Mouse (Mus musculus): ENCODE measurements around the gene Hspd1. TPM values are rescaled to one million over a fixed set of nuclear protein-coding genes. Genes with fewer than 3 reads are reported as not detected.
A peak's percentile ranks its signal among the peaks of the same experiment; 100 is the strongest.

Hspd1 gene
- total and polyA plus RNA-seq, 3 experiments = 306 to 885 (median 775) TPM

DNA sequence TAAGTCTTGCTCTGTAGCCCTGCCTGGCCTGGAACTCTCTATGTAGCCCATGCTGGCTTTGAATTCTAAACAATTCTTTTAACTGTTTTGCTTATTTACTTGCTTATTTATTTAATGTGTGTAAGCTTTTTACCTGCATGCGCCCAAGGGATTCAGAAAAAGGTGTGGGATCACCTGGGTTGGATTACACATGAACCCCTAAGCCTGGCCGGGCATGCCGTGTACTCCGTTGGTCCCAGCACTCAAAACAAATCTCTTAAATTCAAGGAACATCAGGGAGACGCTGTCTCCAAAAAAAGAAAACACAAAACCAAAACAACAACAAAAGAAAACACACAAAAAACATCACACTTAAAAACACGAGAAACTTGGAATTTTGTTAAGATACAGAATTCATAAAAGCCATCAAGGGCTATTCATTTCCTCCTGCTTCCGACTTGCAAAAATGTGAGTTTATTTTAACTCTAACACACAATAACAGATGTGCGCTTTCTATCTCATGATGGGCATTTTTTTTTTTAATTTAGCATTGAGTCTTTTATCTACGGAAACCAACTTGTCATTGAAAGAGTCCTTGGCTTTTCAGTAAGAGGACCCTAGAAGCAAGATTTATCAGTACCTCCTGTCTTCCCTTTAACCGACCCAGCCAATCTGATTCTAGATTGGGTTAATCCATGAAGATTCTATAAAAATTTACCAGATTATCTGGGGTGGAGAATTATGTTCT lies 42.3 kb upstream of the Hspd1 start:
- H3K4me3 ChIP-seq (ENCODE audit: control insufficient read depth in 1 of 2, insufficient read depth in 1 of 2, low read depth in 2 of 2, low read length in 2 of 2) = peak overlapping the region; percentile 75 to 85
- H3K9ac ChIP-seq (ENCODE audit: control insufficient read depth, low read depth, low read length, poor library complexity, severe bottlenecking) = peak overlapping the region; percentile 76
- peaks cover 1 to 26% of the 10 kb centered on the region in 2 experiments; a peak in 3 of 4 replicates for H3K36me3 ChIP-seq (ENCODE audit: control insufficient read depth in 1 of 2, insufficient read depth in 2 of 2, low read length in 2 of 2)
- no peaks in the 10 kb centered on the region for H3K27me3 ChIP-seq (ENCODE audit: control insufficient read depth in 1 of 2, insufficient read depth in 2 of 2, low read length in 2 of 2)
- TF ChIP-seq ZNF384 (IDR thresholded peaks at IDR 0.05; ENCODE audit: low read depth, low read length) (peak; percentile 93), CTCF (IDR thresholded peaks at IDR 0.05 in 2 of 3, conservative IDR thresholded peaks at IDR 0.05 in 1 of 3; ENCODE audit: control insufficient read depth in 1 of 3, insufficient read depth in 1 of 3, low read depth in 2 of 3, low read length in 3 of 3, poor library complexity in 1 of 3, severe bottlenecking in 1 of 3) (no peak), MAFK (IDR thresholded peaks at IDR 0.05; ENCODE audit: borderline replicate concordance, low read depth, low read length) (no peak), RAD21 (IDR thresholded peaks at IDR 0.05; ENCODE audit: low read depth, low read length) (no peak), EP300 (IDR thresholded peaks at IDR 0.05; ENCODE audit: low read depth in 1 of 2, low read length in 2 of 2) (peak; percentile 59 to 75; a peak in 2 of 4 replicates), UBTF (IDR thresholded peaks at IDR 0.05; ENCODE audit: borderline replicate concordance, insufficient read depth, low read depth, low read length) (no peak), MEF2A (IDR thresholded peaks at IDR 0.05; ENCODE audit: extremely low read depth, insufficient replicate concordance, low read depth, low read length, poor library complexity, severe bottlenecking) (no peak), SIN3A (IDR thresholded peaks at IDR 0.05; ENCODE audit: low read length) (no peak; the same call in 1 of the 2 replicates), TAL1 (IDR thresholded peaks at IDR 0.05; ENCODE audit: low read length) (peak; percentile 19; the same call in 1 of the 2 replicates), GATA1 (IDR thresholded peaks at IDR 0.05; ENCODE audit: low read depth, low read length) (peak; percentile 77), CHD1 (IDR thresholded peaks at IDR 0.05; ENCODE audit: low read depth, low read length) (peak; percentile 70; the same call in 1 of the 2 replicates), NRF1 (IDR thresholded peaks at IDR 0.05; ENCODE audit: insufficient read depth, low read depth, low read length, poor library complexity, severe bottlenecking) (no peak), GABPA (IDR thresholded peaks at IDR 0.05; ENCODE audit: low read depth, low read length) (no peak), ZC3H11A (IDR thresholded peaks at IDR 0.05; ENCODE audit: low read depth, low read length) (no peak), SMC3 (IDR thresholded peaks at IDR 0.05; ENCODE audit: low read depth, low read length) (no peak), ZKSCAN1 (IDR thresholded peaks at IDR 0.05; ENCODE audit: low read depth, low read length) (no peak), ELF1 (IDR thresholded peaks at IDR 0.05; ENCODE audit: low read depth, low read length) (no peak), USF1 (IDR thresholded peaks at IDR 0.05; ENCODE audit: low read depth, low read length) (no peak), MYC (IDR thresholded peaks at IDR 0.05; ENCODE audit: low read depth, low read length) (0 out of 2 replicates have a peak, but pooled peaks have one; percentile 16), POLR2AphosphoS2 (IDR thresholded peaks at IDR 0.05; ENCODE audit: low read length) (no peak), ZMIZ1 (IDR thresholded peaks at IDR 0.05; ENCODE audit: low read depth, low read length) (no peak)
- DNase-seq (ENCODE audit: low read depth, low spot score) = no peak
- H3K4me1 ChIP-seq (ENCODE audit: control insufficient read depth in 1 of 2, insufficient read depth in 2 of 2, low read length in 2 of 2) = peaks cover 0 to 16% of the 10 kb centered on the region in 2 experiments; a peak in 3 of 4 replicates
- H3K27ac ChIP-seq (ENCODE audit: control insufficient read depth, low read depth, low read length) = peak overlapping the region; percentile 94
- H3K9me3 ChIP-seq (replicated peaks; ENCODE audit: insufficient read depth, low read length) = no peaks in the 10 kb centered on the region
- peaks cover 34% of the 10 kb centered on the region for H3K79me2 ChIP-seq (ENCODE audit: control insufficient read depth, insufficient read depth, low read length, poor library complexity)

All from MEL (cell line).